Mouse (Mus musculus): ENCODE results near the gene Cnga4.

DNA sequence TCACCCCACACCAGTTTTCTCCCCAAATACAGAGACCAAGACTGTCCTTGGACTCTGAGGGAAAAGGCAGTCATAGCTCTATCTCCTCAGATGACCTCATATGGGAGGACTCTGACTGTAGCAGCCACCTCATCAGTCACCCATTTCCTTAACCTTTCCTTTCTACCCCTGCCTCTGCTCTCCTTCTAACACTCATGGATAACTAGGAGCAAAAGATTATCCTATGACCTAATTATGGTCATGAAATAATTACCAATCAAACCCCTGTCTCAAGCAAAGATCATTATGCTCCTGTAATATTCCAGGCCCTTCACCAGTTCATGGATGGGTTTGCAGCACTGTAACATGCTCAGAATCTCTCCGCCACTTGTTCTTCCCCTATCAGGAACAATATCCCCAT lies 36.4 kb upstream of the Cnga4 start, which contains the start of gene Olfr692:
- TF ChIP-seq POLR2A (IDR thresholded peaks at IDR 0.05; ENCODE audit: borderline replicate concordance, extremely low read depth, insufficient read depth, insufficient read length, poor library complexity, severe bottlenecking) (no peak), CTCF (IDR thresholded peaks at IDR 0.05; ENCODE audit: borderline replicate concordance, extremely low read depth, insufficient read depth, insufficient read length) (no peak)

Data from brain, embryonic 14.5 days (tissue).